Mouse (Mus musculus) brain, embryonic 14.5 days (tissue): ENCODE data around the gene Cpe. TPM values are rescaled to one million over a fixed set of nuclear protein-coding genes. Genes with fewer than 3 reads are reported as not detected.

ENCODE experiments used
- DNase-seq: peaks from one replicate; pipeline ENCODE4 v3.0.0-alpha.2; 2011; ENCODE audit warnings: low read depth
- CTCF ChIP-seq: fragments of 200-500 bp; IDR thresholded peaks from 2 replicates; pipeline ENCODE4 v1.5.1; 2012; ENCODE audit warnings: inconsistent platforms, mild to moderate bottlenecking, moderate library complexity, borderline replicate concordance; ENCODE audit not compliant: insufficient read depth, insufficient read length; ENCODE audit errors: extremely low read depth
- POLR2A ChIP-seq: fragments of 200-500 bp; IDR thresholded peaks from 2 replicates; pipeline ENCODE4 v1.6.1; 2012; ENCODE audit warnings: mild to moderate bottlenecking, inconsistent platforms, borderline replicate concordance; ENCODE audit not compliant: poor library complexity, insufficient read depth, insufficient read length, severe bottlenecking; ENCODE audit errors: extremely low read depth
- polyA plus RNA-seq: library from polyadenylated mRNA; depleted of rRNA; stranded (reverse); fragments of >200 nt; gene quantifications from 2 replicates; pipeline ENCODE4 v1.2.3, GENCODE M21; 2012

The Cpe gene
- polyA plus RNA-seq, 1 experiment, result 339 TPM

GRCm38 (mm10) chr8:64629034-64629760 is 63.7 kb downstream of the Cpe start:
- DNase-seq, result peak; percentile 86
- TF ChIP-seq CTCF (no peak), POLR2A (no peak)

DNA sequence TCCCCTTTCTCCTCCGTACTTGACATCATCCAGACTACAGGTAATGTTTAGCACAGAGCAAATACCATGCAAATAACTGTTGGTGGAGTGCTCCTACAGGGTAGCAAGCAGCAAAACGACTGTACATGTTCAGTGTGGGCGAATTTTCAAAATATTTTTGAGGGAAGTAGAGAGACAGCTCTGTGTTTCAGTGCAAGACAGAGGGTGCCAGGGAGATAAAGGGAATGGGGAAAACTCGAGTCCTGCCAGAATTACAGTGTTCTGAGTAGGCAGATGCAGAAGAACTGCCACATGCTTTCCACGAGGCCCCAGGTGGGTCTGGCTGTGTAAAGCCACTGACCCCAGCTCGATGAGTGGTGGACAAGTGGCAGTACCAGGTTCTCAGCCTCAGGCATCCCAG is 64.8 kb downstream of the Cpe start:
- no peak for TF ChIP-seq CTCF
- no peak for TF ChIP-seq POLR2A
- no peak for DNase-seq

GRCm38 (mm10) chr8:64624603-64625037 is 68.2 kb downstream of the Cpe start:
- peak; percentile 75 for DNase-seq
- TF ChIP-seq CTCF (no peak), POLR2A (no peak)

DNA sequence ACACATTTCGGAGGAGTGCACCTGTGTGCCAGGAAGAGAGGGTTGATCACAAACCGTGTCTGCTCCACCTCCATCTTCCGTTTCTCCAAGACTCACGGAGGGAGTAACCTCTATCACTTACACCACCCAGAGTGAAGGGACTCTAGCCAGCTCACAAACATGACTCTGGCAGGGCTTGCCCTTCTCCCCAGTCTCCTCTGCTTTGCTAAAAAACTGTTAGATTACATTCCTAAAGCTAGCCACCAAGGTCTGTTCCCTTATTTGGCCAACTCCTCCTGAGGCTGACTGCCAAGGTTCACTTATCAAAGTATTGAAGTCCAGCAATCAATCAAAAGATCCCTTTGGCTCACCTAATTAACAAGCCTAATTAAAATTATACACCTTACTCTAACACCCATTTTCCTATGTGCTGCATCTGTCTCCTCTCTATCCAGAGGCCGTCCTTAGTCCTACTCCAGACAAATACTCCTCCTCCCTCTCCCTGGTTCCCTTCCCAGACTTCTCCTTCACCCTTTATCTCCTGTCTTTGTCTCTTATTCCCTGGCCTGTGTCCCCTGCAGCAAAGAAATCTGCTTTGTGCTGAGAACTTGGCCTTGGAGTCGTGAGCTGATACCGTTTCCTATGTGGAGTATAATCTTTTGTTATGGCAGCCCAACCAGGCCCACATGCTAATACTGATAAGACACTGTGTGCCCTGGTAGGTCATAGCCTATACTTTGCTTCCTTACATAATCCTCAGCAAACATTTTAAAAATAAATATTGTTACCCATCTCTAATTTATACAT is 72.3 kb downstream of the Cpe start:
- DNase-seq, result peak; percentile 54
- TF ChIP-seq POLR2A, result no peak
- no peak for TF ChIP-seq CTCF

GRCm38 (mm10) chr8:64619661-64620060 is 73.2 kb downstream of the Cpe start:
- DNase-seq, result no peak
- TF ChIP-seq POLR2A (no peak), CTCF (no peak)

DNA sequence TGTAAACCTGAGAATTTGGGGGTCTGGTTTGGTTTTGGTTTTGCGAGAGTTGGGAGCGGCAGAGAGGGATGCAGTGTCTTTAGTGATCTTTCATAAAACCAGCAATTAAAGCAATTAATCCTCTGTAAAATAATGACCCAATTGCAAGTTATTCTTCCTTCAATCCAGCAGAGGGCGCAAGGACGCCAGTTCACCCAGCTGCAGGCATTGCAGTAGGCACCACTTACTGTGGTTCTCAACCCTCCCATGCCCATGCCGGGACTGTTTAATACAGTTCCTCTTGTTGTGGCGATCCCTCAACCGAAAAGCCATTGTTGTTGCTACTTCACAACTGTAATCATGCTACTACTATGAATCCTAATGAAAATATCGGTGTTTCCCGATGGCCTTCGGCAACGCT is 74.2 kb downstream of the Cpe start:
- TF ChIP-seq POLR2A (no peak), CTCF (peak; percentile 77)
- peak; percentile 86 for DNase-seq

GRCm38 (mm10) chr8:64616566-64616965 is 76.3 kb downstream of the Cpe start:
- DNase-seq, result no peak
- TF ChIP-seq POLR2A (no peak), CTCF (no peak)

DNA sequence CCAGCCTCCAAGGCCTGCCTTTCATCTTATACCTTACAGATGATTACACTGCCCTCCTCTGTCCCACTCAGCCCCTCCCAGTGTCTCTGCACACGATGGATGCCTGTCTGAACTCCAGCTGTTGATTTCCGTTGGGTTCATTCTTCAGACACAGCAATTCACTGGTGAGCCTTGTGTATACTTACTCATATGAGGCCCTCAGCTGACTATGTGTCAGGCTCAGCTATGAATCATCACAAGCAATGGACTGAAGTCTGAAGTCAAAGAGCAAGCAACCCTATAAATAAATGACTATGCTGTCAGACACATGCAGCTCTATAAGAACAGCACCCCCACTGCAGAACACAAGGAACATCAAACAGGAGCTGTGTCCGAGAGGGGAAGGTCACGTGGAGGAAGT is 77.4 kb downstream of the Cpe start:
- no peak for TF ChIP-seq CTCF
- no peak for TF ChIP-seq POLR2A
- no peak for DNase-seq

- no peak for DNase-seq
- TF ChIP-seq CTCF (no peak), POLR2A (no peak)
These were observed 79.2 kb downstream of the Cpe start for GRCm38 (mm10) chr8:64613663-64614062.

- no peak for TF ChIP-seq POLR2A
- TF ChIP-seq CTCF, result no peak
- DNase-seq, result peak; percentile 28
These were observed 81.5 kb downstream of the Cpe start for GRCm38 (mm10) chr8:64611210-64611974.

- DNase-seq, result no peak
- TF ChIP-seq CTCF (no peak), POLR2A (no peak)
These were observed 83.9 kb downstream of the Cpe start for GRCm38 (mm10) chr8:64608931-64609330.
